Mouse (Mus musculus): Measurements from ENCODE around the gene Rps6kb1.
A peak's percentile ranks its signal among the peaks of the same experiment; 100 is the strongest.
"Not testable (repeated sequence)": the region's sequence is repeated elsewhere in the genome, so short reads cannot be mapped to it uniquely, and the experiment has no call there.

The Rps6kb1 gene

DNA sequence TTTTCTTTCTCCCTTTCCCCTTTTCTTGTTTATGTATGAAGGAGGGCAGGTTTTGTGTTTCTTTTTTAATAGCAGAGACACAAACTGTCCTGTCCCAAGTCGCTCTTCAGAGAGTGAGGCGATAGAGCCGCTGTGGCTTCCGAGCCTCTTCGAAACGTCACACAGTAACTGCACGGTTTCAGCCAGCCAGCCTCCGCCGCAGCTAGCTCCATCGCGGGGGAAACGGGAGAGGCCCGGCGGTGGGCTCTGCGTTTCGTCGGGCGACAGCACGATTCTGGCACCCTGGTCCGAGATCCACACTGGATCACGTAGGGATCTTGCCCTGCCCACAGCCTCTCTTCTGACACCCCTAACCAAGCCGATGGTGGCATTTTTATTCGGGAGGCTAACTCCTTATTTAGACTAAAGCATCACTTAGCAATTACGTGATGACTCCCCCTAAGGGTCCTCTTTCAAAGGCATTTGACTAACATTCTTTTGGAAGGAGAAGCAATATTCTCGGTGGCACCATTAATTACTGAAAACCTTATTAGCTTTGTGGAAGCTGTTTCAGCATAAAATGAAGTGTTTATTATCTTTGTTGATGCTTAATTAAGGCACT lies 59.6 kb downstream of the Rps6kb1 start:
- Histone ChIP-seq H3K27me3 (ENCODE audit: control insufficient read depth, insufficient read depth, low read length, poor library complexity, severe bottlenecking) (no peaks in the 10 kb centered on the region), H3K36me3 (ENCODE audit: control insufficient read depth, insufficient read depth, low read length, poor library complexity, severe bottlenecking) (no peaks in the 10 kb centered on the region; the same call in 1 of the 2 replicates)
- DNase-seq (ENCODE audit: low read depth, low spot score) = no peak

DNA sequence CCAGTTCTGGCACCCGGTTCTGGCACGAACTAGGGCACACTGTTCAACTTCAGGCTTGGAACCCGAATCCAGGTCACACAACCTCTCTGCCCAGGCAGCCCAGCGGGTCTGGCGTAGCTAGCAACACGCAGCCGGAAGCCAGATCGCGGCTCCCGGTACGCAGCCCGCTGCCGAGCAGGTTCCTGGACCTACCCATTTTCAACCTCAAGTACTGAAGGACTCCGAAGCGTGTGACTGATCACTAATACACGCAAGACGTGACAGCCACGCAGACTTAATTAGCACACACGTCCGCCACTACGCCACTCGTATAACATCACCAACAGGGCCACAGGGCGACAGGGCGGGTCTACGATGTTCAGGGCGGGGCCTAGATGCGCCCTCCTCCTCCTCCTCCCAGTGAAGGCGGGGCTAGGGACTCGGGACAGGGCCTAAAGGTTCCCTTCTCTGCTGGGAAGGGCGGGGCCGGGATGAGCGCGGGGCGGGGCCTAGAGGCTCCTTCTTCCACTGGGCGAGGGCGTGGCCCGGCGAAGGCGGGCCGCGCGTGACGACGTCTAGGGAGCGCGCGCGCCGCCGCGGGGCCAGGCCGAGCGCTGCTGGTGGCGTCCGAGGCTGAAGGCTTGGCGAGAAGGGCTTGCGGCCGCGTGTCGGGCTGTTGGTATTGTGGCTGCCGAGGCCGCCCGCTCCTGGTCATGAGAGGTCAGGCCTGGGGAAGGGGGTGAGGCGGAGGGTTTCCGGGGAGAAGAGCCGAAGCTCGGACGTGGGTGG lies 60.3 kb downstream of the Rps6kb1 start, which contains the start of gene Rnft1:
Gene Rnft1, plus strand, starts transcription at position 557 of the 768 bp plus-strand sequence.
- no peaks in the 10 kb centered on the region; the same call in 1 of the 2 replicates for H3K36me3 ChIP-seq (ENCODE audit: control insufficient read depth, insufficient read depth, low read length, poor library complexity, severe bottlenecking)
- H3K27me3 ChIP-seq (ENCODE audit: control insufficient read depth, insufficient read depth, low read length, poor library complexity, severe bottlenecking) = no peaks in the 10 kb centered on the region
- peak; percentile 99 for DNase-seq (ENCODE audit: low read depth, low spot score)

DNA sequence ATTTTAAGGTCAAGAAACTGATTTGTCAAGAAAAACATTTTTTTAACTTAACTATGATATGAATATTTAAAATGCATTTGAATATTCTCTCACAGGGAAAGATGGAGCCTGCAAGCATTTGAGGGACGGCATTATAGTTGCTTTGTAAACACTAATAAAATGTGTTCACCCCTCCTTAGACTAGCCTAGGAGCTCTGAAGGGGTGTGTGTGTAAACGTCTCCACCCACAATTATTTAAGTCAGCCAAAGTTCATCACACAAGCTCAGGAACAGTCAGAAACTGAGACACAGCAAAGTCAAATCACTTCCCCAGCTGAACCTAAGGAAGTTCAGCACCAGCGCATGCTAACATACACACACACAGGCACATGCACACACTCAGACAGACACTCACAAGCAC lies 71.0 kb downstream of the Rps6kb1 start:
- no peak for DNase-seq (ENCODE audit: low read depth, low spot score)
- no peaks in the 10 kb centered on the region for H3K36me3 ChIP-seq (ENCODE audit: control insufficient read depth, insufficient read depth, low read length, poor library complexity, severe bottlenecking)
- H3K27me3 ChIP-seq (ENCODE audit: control insufficient read depth, insufficient read depth, low read length, poor library complexity, severe bottlenecking) = no peaks in the 10 kb centered on the region

DNA sequence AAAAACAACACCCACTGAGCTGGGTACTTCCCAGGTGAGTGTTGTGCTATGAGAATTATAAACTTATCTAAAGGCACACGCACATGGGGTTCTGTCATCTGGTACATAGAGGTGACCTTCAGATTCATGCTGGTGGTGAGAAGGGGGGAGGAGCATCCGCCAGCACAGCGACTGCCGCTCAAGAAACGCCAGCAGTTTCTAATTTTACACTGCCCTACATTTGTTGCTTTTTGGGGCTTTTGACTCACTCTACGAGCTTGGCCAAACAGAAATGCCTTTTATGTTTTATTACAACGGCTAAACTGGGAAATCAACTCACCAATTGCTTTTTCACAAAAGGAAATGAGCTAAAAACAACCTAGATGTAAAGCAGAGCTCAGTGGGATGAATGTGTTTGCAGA lies 71.8 kb downstream of the Rps6kb1 start:
- DNase-seq (ENCODE audit: low read depth, low spot score) = peak; percentile 22
- H3K36me3 ChIP-seq (ENCODE audit: control insufficient read depth, insufficient read depth, low read length, poor library complexity, severe bottlenecking) = no peaks in the 10 kb centered on the region
- H3K27me3 ChIP-seq (ENCODE audit: control insufficient read depth, insufficient read depth, low read length, poor library complexity, severe bottlenecking) = no peaks in the 10 kb centered on the region

DNA sequence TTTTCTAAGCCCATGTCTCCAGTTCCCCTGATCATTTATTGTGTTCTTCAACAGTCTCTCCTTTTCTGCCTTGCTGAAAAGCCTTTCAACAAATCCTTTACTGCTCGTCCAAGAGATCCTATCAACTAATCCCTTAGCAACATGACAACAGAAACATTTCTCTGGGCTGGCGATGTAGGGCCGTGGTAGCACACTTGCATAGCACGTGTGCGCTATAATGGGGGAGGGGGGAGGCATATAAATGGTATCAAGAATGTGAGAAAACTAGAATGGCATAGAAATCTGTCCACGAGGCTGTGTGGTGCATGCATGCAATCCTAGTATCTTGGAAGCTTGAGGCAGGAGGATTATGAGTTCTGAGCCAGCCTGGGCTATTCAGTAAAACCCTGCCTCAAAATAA lies 72.8 kb downstream of the Rps6kb1 start:
- H3K27me3 ChIP-seq (ENCODE audit: control insufficient read depth, insufficient read depth, low read length, poor library complexity, severe bottlenecking) = no peaks in the 10 kb centered on the region
- no peaks in the 10 kb centered on the region for H3K36me3 ChIP-seq (ENCODE audit: control insufficient read depth, insufficient read depth, low read length, poor library complexity, severe bottlenecking)
- no peak for DNase-seq (ENCODE audit: low read depth, low spot score)

DNA sequence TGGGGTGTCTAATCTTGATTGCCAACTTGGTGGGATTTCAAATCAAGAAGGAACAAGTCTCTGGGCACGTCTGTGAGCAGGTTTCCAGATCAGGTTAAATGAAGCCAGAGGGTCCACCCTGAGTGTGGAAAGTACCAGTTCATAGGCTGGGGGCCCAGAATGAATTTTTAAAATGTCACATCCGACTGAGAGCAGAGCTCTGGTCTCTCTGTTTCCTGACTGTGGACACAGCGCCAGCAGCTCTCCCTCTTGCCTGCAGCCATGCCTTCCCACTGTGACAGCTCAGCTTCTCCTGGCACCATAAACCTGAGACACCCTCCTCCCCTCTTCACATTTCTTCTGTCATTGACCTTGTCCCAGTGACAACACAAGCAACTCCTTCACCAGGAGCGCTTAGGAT lies 75.6 kb downstream of the Rps6kb1 start:
- no peaks in the 10 kb centered on the region for H3K36me3 ChIP-seq (ENCODE audit: control insufficient read depth, insufficient read depth, low read length, poor library complexity, severe bottlenecking)
- H3K27me3 ChIP-seq (ENCODE audit: control insufficient read depth, insufficient read depth, low read length, poor library complexity, severe bottlenecking) = no peaks in the 10 kb centered on the region
- DNase-seq (ENCODE audit: low read depth, low spot score) = no peak

DNA sequence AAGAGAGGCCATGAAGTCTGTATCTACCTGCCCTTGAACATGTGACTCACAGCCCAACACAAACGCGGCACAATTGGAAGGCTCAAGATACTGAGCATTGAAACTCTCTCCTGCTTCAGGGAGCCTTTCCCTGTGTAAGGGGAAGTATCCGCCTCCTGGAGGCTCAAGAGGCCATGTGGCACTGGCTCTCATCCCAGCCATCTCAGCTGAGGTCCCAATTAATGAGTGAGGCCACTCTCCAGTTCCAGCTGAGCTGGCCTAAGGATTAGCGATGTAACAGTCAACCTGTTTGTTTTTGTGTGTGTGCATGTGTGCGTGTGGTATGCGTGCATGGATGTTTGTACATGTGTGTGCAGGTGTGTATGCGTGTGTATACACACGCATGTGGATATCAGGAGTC lies 76.3 kb downstream of the Rps6kb1 start:
- Histone ChIP-seq H3K36me3 (ENCODE audit: control insufficient read depth, insufficient read depth, low read length, poor library complexity, severe bottlenecking) (no peaks in the 10 kb centered on the region), H3K27me3 (ENCODE audit: control insufficient read depth, insufficient read depth, low read length, poor library complexity, severe bottlenecking) (no peaks in the 10 kb centered on the region)
- DNase-seq (ENCODE audit: low read depth, low spot score) = no peak

DNA sequence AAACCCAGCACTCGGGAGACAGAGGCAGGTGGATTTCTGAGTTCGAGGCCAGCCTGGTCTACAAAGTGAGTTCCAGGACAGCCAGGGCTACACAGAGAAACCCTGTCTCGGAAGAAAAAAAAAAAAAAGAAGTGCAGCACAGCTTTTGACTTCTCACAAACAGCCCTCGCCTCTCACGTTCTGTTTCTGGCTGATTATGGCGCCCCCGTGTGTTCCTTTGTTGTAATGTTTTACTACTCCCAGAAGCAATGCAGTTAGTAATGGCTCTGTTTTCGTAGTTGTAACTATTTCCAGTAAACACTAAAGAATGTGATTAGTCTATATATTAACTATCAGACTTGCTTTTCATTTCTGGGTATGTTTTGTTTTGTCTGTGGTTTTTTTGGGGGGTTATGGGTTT lies 80.3 kb downstream of the Rps6kb1 start:
- H3K36me3 ChIP-seq (ENCODE audit: control insufficient read depth, insufficient read depth, low read length, poor library complexity, severe bottlenecking); H3K27me3 ChIP-seq (ENCODE audit: control insufficient read depth, insufficient read depth, low read length, poor library complexity, severe bottlenecking): not testable (repeated sequence)
- peak; percentile 89 for DNase-seq (ENCODE audit: low read depth, low spot score)

DNA sequence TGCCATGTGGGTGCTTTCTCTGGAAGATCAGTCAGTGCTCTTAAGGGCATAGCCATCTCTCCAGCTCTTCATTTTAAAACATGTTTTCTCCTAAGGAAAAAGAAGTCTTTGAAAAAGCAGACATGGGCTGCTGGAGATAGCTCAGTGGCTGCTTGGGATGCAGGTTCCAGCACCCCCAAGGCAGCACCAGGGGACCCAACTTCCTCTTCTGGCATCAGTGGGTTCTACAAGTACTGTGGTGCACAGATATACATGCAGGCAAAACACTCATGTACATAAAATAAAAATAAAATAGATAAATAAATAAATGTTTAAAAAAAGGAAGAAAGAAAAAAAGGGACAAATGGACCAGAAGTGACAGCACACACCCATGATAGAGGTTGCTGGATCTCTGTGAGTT lies 82.0 kb downstream of the Rps6kb1 start:
- Histone ChIP-seq H3K27me3 (ENCODE audit: control insufficient read depth, insufficient read depth, low read length, poor library complexity, severe bottlenecking) (no peaks in the 10 kb centered on the region), H3K36me3 (ENCODE audit: control insufficient read depth, insufficient read depth, low read length, poor library complexity, severe bottlenecking) (no peaks in the 10 kb centered on the region)
- DNase-seq (ENCODE audit: low read depth, low spot score) = no peak

DNA sequence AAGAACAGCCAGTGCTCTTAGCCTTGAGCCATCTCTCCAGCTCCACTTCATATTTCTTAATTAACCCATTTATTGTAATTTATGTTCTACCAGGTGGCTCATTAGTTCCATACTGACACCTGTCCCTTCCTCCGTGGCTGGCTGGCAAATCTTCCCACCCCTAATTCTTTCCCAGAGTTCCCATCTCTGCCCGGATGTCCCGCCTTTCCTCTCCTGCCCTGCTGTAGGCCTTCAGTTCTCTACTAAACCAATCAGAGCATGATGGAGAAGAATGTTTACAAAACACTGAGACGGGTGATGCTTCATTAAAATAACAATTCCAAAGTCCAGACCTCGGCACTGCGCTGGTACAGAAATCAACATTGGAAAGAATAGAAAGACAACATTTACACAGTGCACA lies 85.7 kb downstream of the Rps6kb1 start:
- Histone ChIP-seq H3K27me3 (ENCODE audit: control insufficient read depth, insufficient read depth, low read length, poor library complexity, severe bottlenecking) (no peaks in the 10 kb centered on the region), H3K36me3 (ENCODE audit: control insufficient read depth, insufficient read depth, low read length, poor library complexity, severe bottlenecking) (no peaks in the 10 kb centered on the region)
- DNase-seq (ENCODE audit: low read depth, low spot score) = no peak

DNA sequence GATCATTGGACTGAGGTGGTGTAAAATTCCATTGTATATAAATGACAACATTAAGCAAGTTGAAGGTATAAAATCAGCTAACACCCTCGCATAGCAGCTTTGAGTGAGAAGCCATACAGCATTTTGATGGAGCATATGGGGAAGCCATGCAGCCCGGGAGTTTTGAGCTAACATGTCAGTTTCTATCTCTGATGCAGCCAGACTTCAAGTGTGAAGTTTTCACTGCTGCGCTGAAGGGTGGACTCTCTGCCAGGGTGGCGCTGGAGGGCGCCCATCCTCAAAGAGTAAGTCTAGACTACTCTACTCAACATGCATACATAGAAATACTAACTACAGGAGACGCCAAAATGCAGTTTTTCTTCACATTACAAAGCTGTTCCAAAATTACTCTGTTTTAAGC lies 87.1 kb downstream of the Rps6kb1 start:
- H3K27me3 ChIP-seq (ENCODE audit: control insufficient read depth, insufficient read depth, low read length, poor library complexity, severe bottlenecking) = no peaks in the 10 kb centered on the region
- H3K36me3 ChIP-seq (ENCODE audit: control insufficient read depth, insufficient read depth, low read length, poor library complexity, severe bottlenecking) = no peaks in the 10 kb centered on the region
- no peak for DNase-seq (ENCODE audit: low read depth, low spot score)

DNA sequence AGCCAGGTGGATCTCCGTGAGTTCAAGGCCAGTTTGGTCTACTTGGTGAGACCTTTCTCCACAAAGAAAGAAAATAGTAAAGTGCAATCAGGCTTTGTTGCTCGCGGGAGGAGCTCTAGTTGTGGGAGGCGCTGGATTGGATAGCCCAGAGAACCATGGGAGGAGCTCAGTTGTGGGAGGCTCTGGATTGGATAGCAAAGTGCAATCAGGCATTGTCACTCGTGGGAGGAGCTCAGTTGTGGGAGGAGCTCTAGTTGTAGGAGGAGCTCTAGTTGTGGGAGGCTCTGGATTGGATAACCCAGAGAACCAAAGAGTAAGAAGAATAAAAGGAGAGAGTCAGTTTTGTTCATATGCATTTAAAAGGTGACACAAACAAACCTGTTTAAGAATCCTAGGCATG lies 90.6 kb downstream of the Rps6kb1 start:
- Histone ChIP-seq H3K36me3 (ENCODE audit: control insufficient read depth, insufficient read depth, low read length, poor library complexity, severe bottlenecking) (no peaks in the 10 kb centered on the region), H3K27me3 (ENCODE audit: control insufficient read depth, insufficient read depth, low read length, poor library complexity, severe bottlenecking) (no peaks in the 10 kb centered on the region)
- no peak for DNase-seq (ENCODE audit: low read depth, low spot score)
